Mouse (Mus musculus) v-Abl transformed pro-B cells (cell line): ENCODE data around the gene Rgs5.

ENCODE experiments used
- in situ Hi-C, 2 experiments: fragments of 400-800 bp; cut with MboI; formaldehyde crosslinking; loops; one replicate each; pipeline ENCODE4 v1.15.1; 2025; ENCODE audit not compliant: unreplicated experiment in 2 of 2

The Rgs5 gene

GRCm38 (mm10) chr1:169721836-169722235 lies 66.5 kb downstream of the Rgs5 start:
- in situ Hi-C loops: no loop called here

GRCm38 (mm10) chr1:169726319-169726718 lies 71.0 kb downstream of the Rgs5 start:
- in situ Hi-C loops: no loop called here

DNA sequence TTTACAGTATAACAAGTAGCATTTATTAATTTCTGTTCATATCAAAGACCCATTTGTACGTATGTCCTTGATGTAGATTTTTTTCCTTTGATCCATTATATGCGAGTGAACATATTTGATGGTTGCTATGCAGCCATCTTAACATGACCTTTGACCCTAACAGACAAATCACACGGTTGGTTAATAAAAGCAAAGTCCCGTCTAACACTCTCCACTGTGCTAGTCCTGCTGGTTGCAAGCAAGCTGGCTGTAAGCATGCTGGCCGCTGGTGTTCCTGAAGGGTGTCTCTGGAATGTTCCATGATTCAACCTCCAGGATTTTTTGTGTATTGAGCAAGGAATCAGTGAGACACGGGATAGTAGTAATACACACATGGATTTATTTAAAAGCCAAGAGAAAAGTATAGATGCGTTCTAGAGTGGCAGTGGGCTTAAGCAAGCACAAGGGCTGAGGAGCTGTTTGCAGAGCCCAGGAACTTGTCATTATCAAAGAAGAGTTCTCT lies 75.3 kb downstream of the Rgs5 start:
- in situ Hi-C loops: no loop called here

DNA sequence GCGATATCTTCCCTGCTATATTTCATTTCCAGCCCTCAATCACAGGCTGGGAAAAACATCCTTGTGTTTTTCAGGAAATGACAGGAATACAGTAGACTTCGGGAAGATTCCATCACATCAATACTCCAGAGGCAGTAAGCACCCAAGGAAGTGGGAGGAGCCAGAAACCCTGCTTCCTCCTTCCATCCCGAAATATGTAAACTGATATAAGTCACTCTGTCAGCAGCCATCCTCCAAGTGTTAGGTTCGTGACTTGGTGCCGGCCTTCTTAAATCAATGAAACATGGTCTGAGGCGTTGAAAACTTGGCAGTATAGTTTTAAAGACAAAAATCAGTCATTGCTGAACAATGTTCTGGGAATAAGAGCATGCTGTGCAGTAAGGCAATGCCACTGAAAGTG lies 80.8 kb downstream of the Rgs5 start:
- in situ Hi-C loops: no loop called here

GRCm38 (mm10) chr1:169737231-169737630 lies 81.9 kb downstream of the Rgs5 start:
- in situ Hi-C loops: no loop called here

GRCm38 (mm10) chr1:169741147-169741546 lies 85.8 kb downstream of the Rgs5 start:
- in situ Hi-C loops: no loop called here
